Mouse (Mus musculus) midbrain, postnatal 0 days (tissue): ENCODE data around the gene Vps16. TPM values are rescaled to one million over a fixed set of nuclear protein-coding genes. Genes with fewer than 3 reads are reported as not detected.

Experiments used
- ATAC-seq: fragments of 200-750 bp; cut with Nextera tagmentation; 2 replicates; pipeline ENCODE4 v1.8.0; 2017; ENCODE audit warnings: moderate number of reproducible peaks, mild to moderate bottlenecking, moderate TSS enrichment, moderate library complexity; ENCODE audit not compliant: low FRiP score
- DNase-seq: peaks from one replicate; pipeline ENCODE4 v3.0.0-alpha.2; 2015; ENCODE audit warnings: low spot score
- H3K27ac ChIP-seq: fragments of 300-500 bp; sonication (generic); 2 replicates; pipeline ENCODE4 v1.5.1; 2014; ENCODE audit warnings: low read depth, mild to moderate bottlenecking, low read length, mixed read lengths
- H3K27me3 ChIP-seq: fragments of 300-500 bp; sonication (generic); 2 replicates; pipeline ENCODE4 v1.6.1; 2014; ENCODE audit warnings: low read length, control low read depth, mixed read lengths; ENCODE audit not compliant: insufficient read depth
- H3K36me3 ChIP-seq: fragments of 300-500 bp; sonication (generic); 2 replicates; pipeline ENCODE4 v1.6.1; 2014; ENCODE audit warnings: low read length, control low read depth, mixed read lengths; ENCODE audit not compliant: insufficient read depth
- H3K4me1 ChIP-seq: fragments of 300-500 bp; sonication (generic); 2 replicates; pipeline ENCODE4 v1.6.1; 2014; ENCODE audit warnings: mild to moderate bottlenecking, control low read depth, antibody characterized with exemption, low read length, mixed read lengths; ENCODE audit not compliant: insufficient read depth
- H3K4me2 ChIP-seq: fragments of 300-500 bp; sonication (generic); 2 replicates; pipeline ENCODE4 v1.6.1; 2014; ENCODE audit warnings: low read depth, mild to moderate bottlenecking, low read length, mixed read lengths; ENCODE audit not compliant: poor library complexity, severe bottlenecking
- H3K4me3 ChIP-seq: fragments of 300-500 bp; sonication (generic); 2 replicates; pipeline ENCODE4 v1.5.1; 2014; ENCODE audit warnings: low read depth, mild to moderate bottlenecking, low read length, moderate library complexity
- H3K9ac ChIP-seq: fragments of 300-500 bp; sonication (generic); replicated peaks from 2 replicates; pipeline ENCODE4 v1.6.1; 2014; ENCODE audit warnings: mild to moderate bottlenecking, low read length, moderate library complexity, mixed read lengths; ENCODE audit not compliant: poor library complexity, severe bottlenecking
- H3K9me3 ChIP-seq: fragments of 300-500 bp; sonication (generic); 2 replicates; pipeline ENCODE4 v1.6.1; 2016; ENCODE audit warnings: low read length, control low read depth
- CTCF ChIP-seq: IDR thresholded peaks from 2 replicates; pipeline ENCODE4 v1.5.1; 2016; ENCODE audit warnings: antibody characterized with exemption, mild to moderate bottlenecking
- WGBS: fragments of 180-500 bp; shearing (Covaris S2); extraction: QIAGEN DNeasy Blood & Tissue Kit; methylation state at CpG from one replicate; pipeline ENCODE4 v1.1.7; 2014; 5-methylcytosine and 5-hydroxymethylcytosine counted together
- polyA plus RNA-seq: library from polyadenylated mRNA; unstranded; fragments of >200 nt; fragmentation: Nextera tagmentation; extraction: Ambion mirVana; gene quantifications from 2 replicates; pipeline ENCODE4 v1.2.1, GENCODE M21; 2015
- total RNA-seq: library from RNA; depleted of rRNA; stranded (reverse); fragments of >200 nt; gene quantifications from 2 replicates; pipeline ENCODE4 v1.2.3, GENCODE M21; 2014

Gene Vps16
- total and polyA plus RNA-seq, 2 experiments from 2014 or later = 81.2 to 89.9 TPM

DNA sequence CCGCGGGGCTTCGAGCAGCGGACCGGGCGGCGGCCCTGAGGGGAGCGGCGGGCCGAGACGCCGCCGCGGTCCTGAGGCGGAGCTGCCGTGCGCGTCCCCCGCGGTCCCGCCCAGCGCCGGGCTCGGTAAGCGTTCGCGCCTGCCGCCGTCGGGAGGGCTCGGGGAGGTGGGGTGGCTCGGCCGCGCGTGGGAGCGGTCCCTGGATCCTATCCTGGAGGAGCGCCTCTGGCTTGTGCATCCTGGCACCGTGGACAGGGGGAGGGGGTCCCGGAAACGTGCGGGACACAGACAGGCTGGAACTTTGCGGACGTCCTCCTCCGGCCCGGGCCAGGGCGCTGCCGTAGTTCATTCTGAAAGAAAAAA is 26.3 kb downstream of the Vps16 start:
- H3K4me3 ChIP-seq = peak overlapping the region; percentile 80
- peaks cover 15% of the 10 kb centered on the region for H3K4me1 ChIP-seq
- peak overlapping the region; percentile 77 for H3K27ac ChIP-seq
- H3K36me3 ChIP-seq = no peaks in the 10 kb centered on the region
- WGBS = under 1% methylated on average over 43 of the region's 47 CpGs
- no peaks in the 10 kb centered on the region for H3K9me3 ChIP-seq
- H3K9ac ChIP-seq = peak overlapping the region; percentile 77
- no peaks in the 10 kb centered on the region for H3K27me3 ChIP-seq
- H3K4me2 ChIP-seq = peak overlapping the region; percentile 75
- no peak for TF ChIP-seq CTCF
- DNase-seq (peak; percentile 37), ATAC-seq (peak; percentile 81)

DNA sequence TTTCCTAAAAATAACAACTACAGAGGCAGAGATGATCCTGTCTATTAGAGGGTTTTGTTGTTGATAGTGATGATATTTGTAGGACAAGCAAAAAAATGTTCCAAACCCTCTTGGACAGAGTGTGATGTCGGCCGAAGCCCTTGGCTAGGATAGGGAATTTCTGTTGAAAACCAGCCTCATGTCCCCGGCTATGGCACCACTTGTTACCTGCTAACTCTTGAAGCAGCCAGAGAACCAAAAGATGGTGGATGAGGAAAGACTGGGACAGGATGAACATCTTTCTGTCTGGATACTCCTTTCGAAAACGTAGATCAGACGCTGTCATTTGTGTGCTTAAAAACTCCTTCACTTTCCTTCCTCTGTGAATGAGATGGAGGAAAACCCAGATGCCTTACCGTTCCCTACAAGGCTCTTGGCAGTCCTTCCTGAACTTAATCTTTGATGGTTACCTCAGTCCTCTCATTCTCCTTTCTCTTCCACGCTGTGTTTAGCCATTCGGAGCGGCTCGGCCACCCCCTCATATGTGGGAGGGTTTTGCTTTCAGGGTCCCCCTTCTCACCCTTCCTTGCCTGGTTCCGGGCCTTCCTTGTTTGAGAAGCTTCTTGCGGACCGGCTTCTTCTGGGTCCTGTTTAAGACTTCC is 27.1 kb downstream of the Vps16 start:
- Histone ChIP-seq H3K4me3 (peak overlapping the region; percentile 80), H3K9ac (peak overlapping the region; percentile 77), H3K4me1 (peaks cover 15% of the 10 kb centered on the region), H3K36me3 (no peaks in the 10 kb centered on the region), H3K4me2 (peak overlapping the region; percentile 75), H3K27ac (no peak overlapping the region), H3K9me3 (no peaks in the 10 kb centered on the region), H3K27me3 (no peaks in the 10 kb centered on the region)
- TF ChIP-seq CTCF = no peak
- 58% methylated on average over 14 of the region's 14 CpGs for WGBS
- DNase-seq = no peak
- ATAC-seq = no peak

DNA sequence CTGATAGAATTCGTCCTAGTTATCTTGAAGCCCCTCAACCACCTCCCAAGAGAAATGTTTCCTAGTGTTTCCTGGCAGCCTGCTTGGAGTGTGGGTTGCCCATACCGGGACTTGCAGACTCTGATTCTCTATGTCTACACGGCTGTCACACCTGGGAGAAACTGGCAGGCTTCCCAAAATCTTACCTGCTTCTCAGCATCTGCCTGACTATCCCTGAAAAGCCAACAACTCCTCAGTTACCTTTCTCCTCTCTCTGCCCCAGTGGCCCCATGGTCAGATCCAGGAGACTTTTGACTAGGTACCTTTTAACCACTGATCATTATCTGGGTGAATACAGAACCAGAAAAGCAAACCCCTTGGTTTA is 27.6 kb downstream of the Vps16 start:
- Histone ChIP-seq H3K27ac (no peak overlapping the region), H3K4me2 (peak overlapping the region; percentile 75), H3K4me1 (peaks cover 15% of the 10 kb centered on the region), H3K9me3 (no peaks in the 10 kb centered on the region), H3K4me3 (peak overlapping the region; percentile 80), H3K36me3 (no peaks in the 10 kb centered on the region), H3K9ac (0 out of 2 replicates have a peak overlapping the region, but pooled peaks have one; percentile 2), H3K27me3 (no peaks in the 10 kb centered on the region)
- 59% methylated on average over 3 of the region's 3 CpGs for WGBS
- TF ChIP-seq CTCF = no peak
- ATAC-seq (no peak), DNase-seq (no peak)

DNA sequence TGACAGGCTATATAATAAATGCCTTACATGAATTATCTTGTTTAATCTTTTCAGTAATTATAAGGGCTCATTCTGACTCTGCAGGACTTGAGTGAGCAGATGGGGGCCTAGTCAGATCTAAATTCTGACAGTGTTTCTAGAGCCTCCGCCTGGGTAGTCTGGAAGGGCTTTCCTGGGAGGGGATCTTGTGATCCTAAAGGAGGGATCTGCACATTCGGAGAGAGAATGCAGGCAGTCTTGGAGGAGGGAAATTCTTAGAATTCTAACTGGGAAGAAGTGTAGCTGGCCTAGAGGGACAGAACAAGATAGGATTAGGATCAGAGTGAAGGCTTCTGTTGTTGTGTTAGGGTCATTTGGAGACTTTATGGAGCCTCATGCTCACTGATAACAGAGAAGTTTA is 28.1 kb downstream of the Vps16 start:
- peaks cover 15% of the 10 kb centered on the region for H3K4me1 ChIP-seq
- 41% methylated on average over 2 of the region's 2 CpGs for WGBS
- 0 out of 2 replicates have a peak overlapping the region, but pooled peaks have one; percentile 2 for H3K9ac ChIP-seq
- H3K4me3 ChIP-seq = no peak overlapping the region
- DNase-seq (no peak), ATAC-seq (no peak)
- H3K27me3 ChIP-seq = no peaks in the 10 kb centered on the region
- no peaks in the 10 kb centered on the region for H3K9me3 ChIP-seq
- no peaks in the 10 kb centered on the region for H3K36me3 ChIP-seq
- no peak for TF ChIP-seq CTCF
- H3K27ac ChIP-seq = no peak overlapping the region
- H3K4me2 ChIP-seq = peak overlapping the region; percentile 75

DNA sequence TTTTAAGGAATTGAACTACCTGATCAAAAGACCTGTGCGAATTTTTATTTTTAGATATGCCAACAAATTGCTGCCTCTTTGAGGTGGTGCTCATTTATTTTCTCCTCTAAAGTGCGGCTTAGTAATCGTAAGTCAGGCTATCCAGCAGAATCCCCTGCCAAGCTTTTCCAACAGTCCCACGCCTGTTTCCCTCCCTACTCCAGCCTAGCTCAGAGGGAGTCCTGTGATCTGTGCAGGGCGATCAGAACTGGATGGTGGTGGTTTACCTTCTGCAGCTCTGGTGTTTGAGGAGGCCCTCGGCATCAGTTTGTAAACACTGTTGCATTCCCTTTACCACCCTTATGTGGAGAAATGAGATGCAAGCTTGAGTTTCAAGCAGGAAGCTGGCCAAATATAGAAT is 29.3 kb downstream of the Vps16 start:
- H3K27ac ChIP-seq = no peak overlapping the region
- no peak for TF ChIP-seq CTCF
- no peak overlapping the region; the same call in 1 of the 2 replicates for H3K4me2 ChIP-seq
- H3K9ac ChIP-seq = no peak overlapping the region
- no peak for DNase-seq
- no peaks in the 10 kb centered on the region for H3K27me3 ChIP-seq
- H3K36me3 ChIP-seq = no peaks in the 10 kb centered on the region
- H3K9me3 ChIP-seq = no peaks in the 10 kb centered on the region
- ATAC-seq = no peak
- H3K4me3 ChIP-seq = no peak overlapping the region
- peaks cover 15% of the 10 kb centered on the region for H3K4me1 ChIP-seq
- 59% methylated on average over 6 of the region's 6 CpGs for WGBS

DNA sequence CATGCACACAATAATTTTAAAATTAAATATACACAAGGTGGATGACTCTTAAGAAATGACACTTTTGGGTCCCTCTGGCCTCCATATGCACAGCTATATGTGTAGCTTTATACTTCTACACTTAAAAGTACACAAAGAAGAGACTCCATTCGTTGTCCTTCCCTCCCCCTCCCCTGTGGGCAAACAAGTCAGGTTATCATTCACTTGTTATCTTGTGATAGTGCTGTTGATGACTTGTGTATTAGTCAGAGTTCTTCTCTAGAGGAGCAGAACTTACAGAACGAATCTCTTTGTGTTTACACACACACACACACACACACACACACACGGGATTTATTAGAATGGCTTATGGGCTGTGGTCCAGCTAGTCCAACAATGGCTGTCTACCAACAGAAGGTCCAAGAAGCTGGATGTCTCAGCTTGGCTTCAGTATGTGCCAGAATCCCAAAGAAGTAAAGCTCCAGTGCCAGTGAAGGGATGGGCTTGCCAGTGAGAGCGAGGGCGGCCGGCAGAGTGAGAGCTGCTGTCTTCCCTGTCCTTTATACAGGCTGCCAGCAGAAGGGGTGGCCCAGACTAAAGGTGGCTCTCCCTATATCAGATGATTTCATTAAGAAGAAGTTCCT is 30.7 kb downstream of the Vps16 start:
- Histone ChIP-seq H3K36me3 (no peaks in the 10 kb centered on the region), H3K27me3 (no peaks in the 10 kb centered on the region), H3K4me2 (no peak overlapping the region), H3K4me3 (no peak overlapping the region), H3K9ac (no peak overlapping the region), H3K9me3 (no peaks in the 10 kb centered on the region), H3K4me1 (peaks cover 9% of the 10 kb centered on the region), H3K27ac (no peak overlapping the region)
- DNase-seq (peak; percentile 85), ATAC-seq (no peak)
- WGBS = 64% methylated on average over 6 of the region's 6 CpGs
- no peak for TF ChIP-seq CTCF
